Mouse (Mus musculus): ENCODE measurements around the gene Kdm4a.

Gene Kdm4a

DNA sequence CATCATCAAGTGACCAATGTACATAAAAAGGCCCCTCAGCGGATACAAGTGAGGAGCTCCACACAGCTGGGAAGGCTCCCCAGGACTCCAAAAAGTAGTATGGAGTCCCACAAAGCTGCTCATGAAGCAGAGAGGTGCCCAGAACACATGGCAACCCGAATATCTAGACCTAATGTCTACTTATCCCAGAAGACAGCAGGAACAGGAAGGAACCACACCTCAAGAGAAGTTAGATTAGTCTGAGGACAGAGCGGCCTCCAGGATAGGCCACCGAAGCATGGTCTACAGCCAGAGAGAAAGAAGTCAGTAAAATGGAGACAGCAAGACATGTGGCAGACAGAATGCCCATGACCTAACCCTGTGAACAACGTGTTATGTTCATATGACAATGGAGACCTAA is 25.0 kb downstream of the Kdm4a start:
- no peak for DNase-seq

DNA sequence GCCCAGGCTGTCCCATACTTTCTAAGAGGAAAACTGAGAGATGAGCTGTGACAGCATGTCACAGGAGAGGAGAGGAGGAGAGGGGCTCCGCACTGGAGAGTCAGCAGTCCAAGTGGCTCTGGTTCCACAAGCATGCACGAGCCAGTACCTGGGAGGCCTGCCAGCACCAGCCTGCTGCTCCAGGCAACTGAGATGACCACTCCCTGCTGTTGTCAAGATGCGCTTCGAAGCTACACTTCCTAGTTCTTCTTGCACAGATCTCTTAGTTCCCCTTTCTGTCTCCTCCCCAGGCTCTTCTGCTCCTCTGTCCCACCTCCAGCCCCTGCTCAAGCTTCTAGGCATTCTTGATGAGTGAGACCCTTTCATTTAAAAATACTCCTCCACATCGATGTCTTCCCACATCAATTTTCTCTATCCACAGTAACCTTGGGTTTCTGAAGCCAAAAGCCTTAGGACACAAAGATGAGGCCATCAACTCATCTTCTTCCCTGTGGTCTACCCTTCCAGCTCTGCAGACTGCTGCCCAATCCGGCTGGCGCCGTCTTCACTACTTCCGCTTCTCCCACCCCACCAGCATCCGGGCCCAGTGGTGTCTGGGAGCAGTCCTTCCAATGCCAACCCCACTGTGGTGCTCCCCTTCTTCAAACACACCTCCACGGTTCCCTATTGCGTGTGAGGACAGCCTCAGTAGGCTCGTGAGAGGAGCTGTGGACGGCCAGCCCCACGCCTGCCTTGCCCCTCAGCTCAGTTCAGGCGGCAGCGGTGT is 27.6 kb downstream of the Kdm4a start:
- peak; percentile 52 to 55 for DNase-seq

DNA sequence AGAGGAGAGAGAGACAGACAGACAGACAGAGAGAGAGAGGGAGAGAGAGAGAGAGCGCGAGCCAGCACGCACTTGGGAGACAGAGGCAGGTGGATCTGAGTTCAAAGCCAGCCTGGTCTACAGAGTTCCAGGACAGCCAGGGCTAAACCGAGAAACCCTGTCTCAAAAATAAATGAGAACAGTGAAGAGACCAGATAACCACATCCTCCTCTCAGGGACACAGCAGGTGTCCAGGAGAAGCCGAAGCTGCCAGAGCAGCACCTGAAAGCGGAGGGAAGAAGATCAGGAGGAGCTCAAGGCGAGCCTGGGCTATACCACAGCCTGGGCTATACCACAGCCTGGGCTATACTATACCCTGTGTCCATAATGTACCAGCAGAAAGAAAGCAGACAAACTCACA is 29.0 kb downstream of the Kdm4a start:
- no peak for DNase-seq

DNA sequence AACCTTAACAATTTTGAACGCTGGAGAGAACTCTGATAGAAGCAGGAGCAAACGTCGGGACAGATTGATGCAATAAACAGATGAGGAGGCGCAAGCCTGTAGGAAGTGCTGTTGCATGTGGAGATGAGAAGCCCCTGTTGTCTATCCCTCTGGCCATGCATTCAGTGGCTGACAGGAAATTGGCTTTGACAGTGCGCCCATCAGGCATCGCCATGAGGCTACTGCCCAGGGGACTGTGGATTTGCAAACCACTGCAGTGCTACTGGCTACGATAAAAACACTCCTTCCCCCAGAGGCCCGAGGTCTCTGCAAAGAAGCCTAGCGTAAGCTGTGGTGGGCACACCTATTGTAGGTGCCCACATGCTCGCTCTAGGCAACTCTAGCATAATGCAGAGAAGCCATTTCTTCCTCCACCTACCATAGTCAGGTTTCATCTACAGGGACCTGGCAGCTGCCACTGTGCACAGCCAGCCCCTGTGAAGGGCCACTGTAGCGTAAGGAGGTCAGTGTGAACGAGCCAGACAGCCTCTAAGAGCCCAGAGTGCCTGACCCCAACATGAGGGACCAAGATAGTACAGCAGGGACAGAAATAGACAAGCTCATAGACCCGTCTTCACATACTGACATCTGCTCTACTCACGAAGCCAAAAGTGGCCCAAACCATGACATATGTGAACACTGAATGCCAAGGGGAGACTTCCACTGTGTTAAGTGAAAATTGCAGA is 29.7 kb downstream of the Kdm4a start:
- no peak for DNase-seq

DNA sequence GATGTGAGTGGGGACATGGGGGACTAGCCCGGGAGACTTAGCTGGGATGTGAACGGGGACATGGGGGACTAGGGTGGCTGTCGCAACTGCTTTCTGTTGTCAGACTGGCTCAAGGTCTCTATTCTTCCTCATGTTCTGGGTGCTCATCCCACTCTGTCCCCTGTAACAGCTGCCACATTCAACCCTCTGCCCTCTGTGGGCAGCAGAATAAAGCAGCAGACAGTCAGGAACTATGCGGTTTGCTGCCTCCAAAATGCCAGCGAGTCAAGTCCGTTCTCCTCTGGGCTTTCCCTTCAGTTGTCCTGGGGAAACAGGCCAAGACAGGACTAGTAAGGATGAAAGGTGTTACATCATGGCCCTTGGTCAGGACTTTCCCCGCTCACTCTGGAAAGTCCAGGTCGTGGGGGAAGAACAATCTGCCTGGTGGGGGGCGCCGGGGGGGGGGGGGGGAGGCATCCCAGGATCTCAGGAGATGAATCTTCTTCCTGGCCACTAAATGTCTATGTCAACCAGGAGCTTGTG is 30.7 kb downstream of the Kdm4a start:
- no peak for DNase-seq

DNA sequence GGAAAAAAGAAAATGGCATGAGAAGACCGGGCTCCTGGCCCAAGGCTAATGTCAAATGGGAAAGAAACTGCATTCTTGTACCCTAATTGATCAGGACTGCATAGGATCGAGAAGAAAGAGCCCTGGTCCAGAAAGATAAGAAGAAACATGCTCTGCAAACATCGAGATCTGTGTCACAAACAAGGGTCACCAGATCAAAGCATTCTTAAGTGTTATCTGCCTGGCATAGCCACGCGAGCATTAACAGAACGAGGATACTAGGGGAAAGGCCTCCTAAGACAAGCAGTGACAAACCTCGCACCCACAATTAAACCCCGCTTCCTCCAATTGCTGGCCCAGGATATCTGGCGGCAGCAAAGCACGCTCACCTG is 31.5 kb downstream of the Kdm4a start:
- no peak for DNase-seq

DNA sequence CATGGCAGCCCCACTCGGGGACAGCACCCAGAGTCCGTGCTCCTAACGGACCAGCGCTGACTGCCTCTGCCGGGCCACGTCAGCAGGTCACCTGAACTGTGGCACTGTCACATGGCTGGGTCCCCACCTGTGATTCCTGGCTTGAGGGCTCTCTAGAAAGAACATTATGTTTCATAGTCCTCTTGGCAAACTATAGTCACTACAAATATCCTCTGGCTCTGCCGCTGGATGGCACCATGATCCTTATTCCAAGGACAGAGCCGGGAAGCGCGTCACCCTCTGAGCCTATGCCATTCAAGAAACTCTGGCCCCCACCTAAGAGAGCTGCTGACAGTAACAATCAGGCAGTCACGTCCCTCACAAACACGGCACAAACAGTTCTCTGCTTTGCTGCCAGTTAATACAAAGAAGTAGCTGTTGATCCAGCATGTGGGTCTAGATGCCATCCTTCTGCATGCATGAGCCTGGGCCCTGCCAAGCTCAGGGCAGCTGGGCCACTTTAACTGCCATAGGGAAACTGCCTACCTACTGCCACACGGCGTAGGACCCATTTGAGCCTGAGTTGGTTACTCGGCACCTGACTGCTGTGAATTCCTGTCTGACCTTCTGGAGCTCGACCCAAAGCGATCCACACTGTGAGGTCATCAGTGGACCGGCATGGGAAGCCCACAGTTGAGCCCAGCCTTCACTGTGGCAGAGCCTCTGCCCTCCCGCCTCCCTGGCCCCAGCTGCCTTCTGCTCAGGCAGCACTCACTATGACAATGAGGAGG is 32.1 kb downstream of the Kdm4a start:
- DNase-seq = no peak

DNA sequence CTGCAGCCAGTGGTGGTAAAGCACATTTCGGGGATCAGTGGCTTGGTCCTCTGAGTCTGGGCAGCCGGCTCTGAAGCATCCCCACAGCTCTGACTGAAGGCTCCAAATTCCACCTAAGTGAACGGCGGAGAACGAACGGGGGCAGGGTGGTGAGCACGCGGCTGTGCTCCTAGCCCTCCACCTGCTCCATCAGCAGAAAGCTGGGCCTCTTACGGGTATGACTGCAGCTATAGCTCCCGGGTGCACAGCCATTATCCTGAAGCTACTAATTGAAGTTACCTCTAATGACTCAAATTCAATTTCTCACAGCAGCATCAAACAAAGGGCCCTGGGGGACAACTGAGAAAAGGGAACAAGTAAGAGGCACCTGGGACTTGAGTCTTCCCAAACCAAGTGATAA is 32.8 kb downstream of the Kdm4a start:
- DNase-seq = no peak

DNA sequence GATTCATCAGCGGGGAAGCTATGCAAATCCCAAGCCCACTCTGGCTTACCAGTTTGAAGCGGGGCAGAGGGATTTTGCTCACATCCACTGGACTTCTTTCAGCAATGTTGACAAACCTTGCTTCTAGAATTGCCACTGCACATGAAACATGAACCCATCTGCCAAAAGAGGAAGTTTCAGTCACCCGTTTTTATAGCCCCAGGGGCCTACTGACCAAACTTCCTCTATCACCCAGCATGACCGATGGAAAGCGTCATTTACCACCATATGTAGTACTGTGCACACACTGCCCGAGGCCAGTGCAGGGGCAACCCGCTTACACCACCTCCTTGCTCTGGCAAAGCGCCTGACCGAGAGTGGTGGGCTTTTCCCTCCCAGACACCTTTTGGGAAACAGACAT is 35.5 kb downstream of the Kdm4a start:
- peak; percentile 26 to 40 for DNase-seq

DNA sequence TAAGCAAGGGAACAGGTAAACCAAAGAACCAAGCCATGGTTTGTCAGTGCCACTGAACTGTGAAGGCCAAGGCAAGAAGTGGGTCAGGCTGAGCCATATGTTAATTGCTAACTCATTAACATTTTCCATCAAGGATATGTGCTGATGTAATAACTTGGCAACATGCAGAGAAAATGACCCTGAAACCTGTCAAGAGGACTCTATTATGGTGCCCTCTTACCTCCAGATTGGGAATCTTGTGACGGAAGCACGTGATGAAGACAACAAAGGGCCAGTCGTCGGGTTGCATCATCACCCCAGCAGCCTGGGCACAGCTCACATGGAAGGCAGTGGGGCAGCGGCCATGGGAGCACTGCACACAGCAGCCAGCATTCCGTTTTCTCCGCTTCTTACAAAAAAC is 36.2 kb downstream of the Kdm4a start:
- no peak for DNase-seq

DNA sequence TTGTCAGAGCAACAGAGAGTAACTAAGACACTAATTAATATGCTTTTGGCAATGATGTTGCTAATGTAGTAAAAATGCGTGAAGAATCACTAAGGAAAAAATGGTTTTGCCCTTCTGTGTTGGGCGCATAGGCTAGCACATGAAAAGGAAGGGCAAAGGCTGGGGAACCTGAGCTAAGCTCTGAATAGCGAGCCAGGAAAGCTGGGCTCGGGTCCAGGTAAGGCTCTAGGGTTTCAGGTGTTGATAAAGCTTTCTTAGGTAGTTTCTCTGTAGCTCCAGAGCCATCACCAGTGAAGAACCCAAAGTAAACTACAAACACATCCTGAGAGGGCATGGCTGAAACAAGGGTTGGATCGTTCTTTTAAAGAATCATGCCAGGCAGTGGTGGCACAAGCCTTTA is 38.3 kb downstream of the Kdm4a start:
- DNase-seq = no peak

DNA sequence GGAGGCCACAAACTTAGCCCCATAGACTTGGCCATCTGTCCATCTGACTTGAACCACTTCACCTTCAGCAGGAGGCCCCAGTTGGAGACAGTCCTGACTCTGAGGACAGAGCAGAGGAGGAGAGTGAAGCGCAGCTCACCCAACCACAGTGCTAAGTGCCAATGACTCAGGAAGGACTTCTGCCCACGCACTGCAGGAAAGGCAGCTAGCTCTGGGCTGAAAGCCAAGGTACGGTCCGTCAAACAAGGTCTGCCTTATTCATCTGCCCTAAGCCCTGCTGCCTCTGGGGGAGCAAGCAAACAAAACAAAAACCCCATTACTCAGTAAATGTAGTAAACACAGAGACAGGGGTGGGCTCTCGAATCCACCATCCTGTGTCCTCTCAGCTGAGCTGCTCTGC is 41.0 kb downstream of the Kdm4a start:
- DNase-seq = peak; percentile 53 to 58

DNA sequence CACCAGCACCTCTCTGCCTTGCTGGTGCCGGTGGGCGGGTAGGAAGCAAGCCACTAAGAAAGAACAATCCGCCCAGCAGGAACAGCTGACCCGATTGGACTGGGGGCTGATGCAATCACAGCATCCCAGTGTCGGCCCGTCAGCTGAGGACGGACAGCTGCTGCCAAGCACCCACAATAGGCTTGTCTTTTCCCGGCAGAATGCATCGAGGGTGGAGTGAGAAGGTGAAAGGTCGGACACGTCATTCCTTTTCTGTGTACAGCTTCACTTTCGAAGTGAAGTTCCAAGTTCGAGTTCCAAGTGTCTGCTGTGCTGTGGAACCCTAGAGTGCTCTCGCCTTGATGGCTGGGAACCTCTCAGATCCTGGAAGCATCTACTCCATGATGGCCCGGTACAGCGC is 42.0 kb downstream of the Kdm4a start:
- peak; percentile 45 to 46 for DNase-seq

DNA sequence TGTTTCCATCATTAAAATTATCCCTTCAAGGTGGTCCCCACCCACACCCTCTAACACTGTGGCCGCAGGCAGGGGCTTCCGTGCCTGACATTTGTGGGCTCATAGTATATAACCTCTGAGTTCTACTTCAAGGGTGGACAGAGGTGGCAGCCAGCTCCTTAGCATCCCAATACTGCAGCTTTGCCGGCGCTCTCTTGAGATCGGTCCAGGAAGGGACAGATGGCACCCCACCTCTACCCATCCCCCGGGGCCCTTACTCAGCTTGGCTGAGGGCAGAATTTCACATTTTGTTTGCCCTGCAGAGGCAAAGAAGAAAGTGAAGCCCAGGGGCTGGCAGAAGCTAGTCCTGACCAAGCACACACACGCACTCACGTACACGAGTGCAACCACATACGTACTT is 42.5 kb downstream of the Kdm4a start:
- no peak for DNase-seq

DNA sequence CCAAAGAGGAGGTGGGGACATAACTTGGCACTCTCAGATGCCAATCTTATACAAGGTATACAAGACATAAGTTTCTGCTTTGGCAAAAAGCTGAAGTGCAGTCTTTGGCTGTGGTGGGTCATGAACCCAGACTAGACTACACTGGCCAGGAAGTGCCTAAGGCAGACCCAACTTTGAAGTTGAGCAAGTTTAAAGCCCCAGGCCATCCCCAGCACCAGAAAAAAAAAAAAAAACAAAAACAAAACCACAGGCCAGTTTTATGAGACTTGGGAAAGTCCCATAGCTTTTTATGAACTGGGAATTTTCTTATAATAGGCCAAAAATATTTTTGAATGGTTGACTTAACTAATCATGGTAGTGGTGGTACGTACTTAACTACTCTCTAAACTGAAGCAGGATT is 44.4 kb downstream of the Kdm4a start:
- DNase-seq = no peak

DNA sequence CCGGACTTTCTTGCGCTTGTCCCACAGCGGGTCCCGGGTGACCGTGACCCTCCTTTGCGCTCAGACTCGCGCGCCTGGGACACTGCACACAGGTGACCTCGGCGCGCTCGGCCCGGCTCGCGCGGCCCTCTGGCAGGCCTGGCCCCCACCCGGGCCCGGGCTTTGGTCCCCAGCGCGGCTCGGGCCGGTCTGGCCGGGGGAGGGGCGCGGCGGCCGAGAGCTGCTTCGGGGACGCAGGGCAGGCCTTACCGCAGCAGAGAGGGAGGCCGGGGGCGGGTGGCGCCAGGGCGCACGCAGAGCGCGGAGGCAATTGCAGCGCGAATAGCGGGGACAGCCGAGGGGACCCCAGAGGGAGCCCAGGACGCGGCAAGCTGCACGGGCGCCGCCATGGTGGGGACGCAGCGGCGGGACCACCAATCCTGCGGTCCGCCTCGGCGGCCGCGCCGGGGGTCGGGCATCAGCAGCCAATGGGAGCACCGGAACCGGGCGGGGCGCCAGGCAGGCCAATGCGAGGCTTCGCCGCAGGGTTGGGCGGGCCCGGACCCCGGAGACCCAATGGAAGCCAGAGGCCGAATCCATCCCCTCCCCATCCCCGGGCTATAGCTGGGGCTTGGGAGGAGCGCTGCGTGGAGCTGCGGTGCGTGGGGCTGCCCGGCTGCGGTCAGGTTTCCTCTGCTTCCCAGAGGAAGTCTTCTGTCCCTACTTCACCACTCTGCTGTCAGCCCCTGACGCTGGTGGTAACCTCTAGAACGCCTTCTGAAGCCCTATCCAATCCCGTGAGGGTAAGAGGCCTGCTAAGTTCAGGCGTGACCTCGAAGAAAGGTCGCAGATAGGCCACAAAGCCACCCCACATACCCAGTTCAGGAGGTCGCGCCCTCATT is 45.1 kb downstream of the Kdm4a start, which contains the start of gene St3gal3:
TSS of gene St3gal3 (minus strand) at position 430 of the 881 bp plus-strand sequence.
- peak; percentile 95 to 96 for DNase-seq

DNA sequence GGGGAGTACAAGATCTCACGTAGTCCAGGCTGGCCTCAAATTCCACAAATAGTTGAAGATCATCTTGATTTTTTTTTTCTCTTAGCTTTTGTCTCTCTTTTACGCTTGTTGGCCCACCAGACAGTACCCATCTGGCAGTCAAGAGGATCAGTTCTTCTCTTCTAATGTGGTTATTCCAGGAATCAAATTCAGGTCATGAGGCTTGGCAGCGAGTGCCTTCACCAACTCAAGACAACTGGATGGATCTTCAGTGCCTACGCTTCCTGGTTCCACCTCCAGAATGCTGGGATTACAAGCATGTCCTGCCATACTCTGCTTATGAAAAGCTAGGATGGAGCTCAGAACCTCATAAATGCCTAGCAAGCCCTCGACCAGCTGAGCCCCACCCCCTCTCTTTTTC is 48.5 kb downstream of the Kdm4a start:
- no peak for DNase-seq

DNA sequence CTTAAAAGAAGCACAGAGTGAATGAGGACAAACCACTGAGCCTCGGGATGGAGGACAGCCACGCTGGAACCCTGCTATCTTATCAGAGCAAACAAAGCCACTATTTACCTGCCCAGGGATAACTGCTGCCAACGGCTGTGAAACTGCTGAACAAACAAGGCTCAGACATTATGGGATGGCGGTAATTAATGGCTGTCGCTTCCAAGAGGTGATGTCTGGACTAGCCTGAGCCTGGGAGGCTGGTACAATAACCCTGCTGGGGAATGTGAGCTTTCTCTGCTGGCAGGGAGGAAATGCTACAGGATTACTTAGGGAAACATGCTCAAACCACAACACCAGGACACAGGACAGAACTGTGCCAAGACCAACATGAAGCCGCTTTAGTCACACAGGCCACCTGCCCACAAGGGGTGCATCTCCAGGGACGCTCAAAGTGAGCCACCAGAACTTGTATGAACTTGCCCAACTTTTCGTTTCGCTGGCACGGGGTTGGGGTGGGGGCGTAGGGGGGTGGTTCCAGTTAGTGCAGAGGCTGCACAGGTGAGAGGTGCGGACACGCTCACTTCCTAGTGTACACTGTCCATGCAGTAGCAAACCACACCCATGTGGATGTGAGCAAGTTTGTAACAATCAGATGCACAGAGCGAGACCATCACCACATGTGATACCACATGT is 56.7 kb downstream of the Kdm4a start:
- DNase-seq = peak in 1 of 2 experiments; percentile 38

DNA sequence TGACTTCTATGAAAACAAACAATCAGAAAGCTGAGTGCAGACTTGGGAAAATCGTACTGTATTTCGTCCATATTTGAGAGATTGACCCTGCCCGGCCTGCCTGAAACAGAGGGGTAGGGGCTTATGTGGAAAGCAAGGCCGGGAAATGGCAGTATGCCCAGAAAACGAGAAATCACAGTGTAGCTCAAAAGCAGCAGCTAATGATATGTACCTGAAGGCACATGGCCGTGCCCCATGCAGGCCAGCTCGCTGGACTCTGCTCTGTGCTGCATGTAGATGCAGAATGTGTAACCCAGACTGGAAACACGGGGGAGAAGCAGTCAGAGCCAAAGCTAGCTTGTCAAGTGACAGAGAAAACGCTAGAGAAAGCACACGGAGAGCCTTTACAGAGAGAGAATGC is 57.8 kb downstream of the Kdm4a start:
- no peak for DNase-seq

DNA sequence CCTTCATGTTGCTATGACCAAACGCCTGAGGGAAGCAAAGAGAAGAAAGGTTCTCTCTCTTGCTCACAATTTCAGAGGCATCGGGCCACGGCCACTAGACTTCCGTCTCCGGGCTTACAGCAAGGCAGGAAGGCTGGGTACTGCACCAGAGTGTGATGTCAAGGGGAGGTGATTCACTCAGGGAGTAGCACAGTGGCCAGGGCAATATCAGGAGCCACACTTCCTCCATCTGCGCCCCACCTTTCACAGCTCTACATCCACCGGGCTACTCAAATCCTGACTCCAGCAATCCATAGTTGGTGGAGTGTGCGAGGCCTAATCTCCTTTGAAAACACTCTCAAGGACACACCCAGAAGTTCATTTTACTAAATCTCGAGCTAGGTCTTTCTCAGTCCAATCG is 62.3 kb downstream of the Kdm4a start:
- DNase-seq = no peak

DNA sequence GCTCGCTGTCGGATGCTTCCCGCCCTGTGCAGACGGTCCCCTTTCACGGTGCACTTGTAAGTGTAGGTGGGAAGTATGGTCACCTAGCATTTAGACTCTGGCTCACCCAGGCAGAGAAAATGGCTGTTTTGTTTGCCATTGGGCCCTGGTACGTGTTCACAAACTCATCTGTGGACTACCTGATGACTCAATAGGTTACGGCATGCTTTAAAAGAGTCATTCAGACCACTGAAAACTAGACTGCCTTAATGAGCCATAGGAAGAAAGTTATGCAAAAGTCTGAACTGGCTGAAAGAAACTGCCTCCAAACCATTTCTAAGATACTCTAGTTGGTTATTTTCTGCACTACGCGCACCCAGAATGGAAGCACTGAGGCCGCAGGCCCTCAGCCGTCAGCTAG is 63.7 kb downstream of the Kdm4a start:
- DNase-seq = no peak

DNA sequence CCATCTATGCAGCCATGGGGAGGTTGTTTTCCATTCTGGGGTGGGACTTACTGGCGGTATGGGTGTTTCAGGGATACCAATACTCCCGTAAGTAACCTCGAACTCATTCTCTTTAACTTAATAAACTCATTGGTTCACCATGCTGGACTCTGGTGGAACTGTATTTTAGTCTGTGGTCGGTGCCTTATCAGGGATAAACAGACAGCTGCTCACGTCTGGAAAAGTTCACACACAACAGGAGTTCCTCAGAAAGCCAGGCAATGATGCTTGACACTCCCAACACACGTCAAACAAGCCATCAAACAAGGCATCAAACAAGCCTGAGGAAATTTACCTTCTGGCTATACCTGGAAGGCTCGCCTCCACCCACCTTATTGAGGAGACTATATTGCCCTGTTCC is 64.7 kb downstream of the Kdm4a start:
- no peak for DNase-seq

Data from lung, adult 18-20 months (tissue).